8 mouse cellular contexts compared by ENCODE assay signal in the genomic region with DNA sequence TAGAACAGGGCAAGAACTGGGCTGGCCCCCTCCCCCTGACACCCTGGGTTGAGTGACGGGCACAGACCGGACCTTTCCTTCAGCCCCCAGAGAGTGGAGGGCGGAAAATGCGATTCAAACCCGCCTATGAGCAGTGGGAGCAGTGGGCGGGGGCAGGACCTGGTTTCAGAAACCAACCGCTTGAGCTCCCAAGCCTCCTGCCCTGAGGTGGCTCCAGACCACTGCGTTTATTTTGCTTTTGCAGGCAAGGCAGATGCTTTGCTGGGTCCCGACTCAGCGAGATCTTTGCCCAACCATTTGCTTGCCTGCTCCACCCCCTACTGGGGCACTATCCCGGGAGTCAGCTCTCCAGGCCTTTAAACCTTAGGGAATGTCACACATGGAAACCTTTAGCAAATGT. TPM values are rescaled to one million over a fixed set of nuclear protein-coding genes. Genes with fewer than 3 reads are reported as not detected.
DNase-seq lines count a peak whose midpoint lies in the region; ATAC-seq and TF ChIP-seq lines count a peak whose summit lies in the region.

No protein-coding gene starts in this region.

- peaks cover 38% of the 10 kb centered on the region for H3K4me1 ChIP-seq in embryonic facial prominence, embryonic 15.5 days
- H3K4me1 ChIP-seq in liver, embryonic 11.5 days (replicated peaks; ENCODE audit: control insufficient read depth, insufficient read depth, low read length) = no peaks in the 10 kb centered on the region; the same call in none of the 2 replicates

- H3K4me3 ChIP-seq in layer of hippocampus, adult 2 months = no peak overlapping the region
- peak overlapping the region; percentile 66 for H3K4me3 ChIP-seq in embryonic facial prominence, embryonic 15.5 days (replicated peaks)
- no peak overlapping the region for H3K4me3 ChIP-seq in liver, embryonic 11.5 days (ENCODE audit: low read depth, low read length)

- no peak for DNase-seq in layer of hippocampus, adult 2 months (ENCODE audit: low spot score in 2 of 2)
- no peak for DNase-seq in layer of hippocampus, adult 18-20 months (ENCODE audit: low spot score in 2 of 2)
- DNase-seq in heart, postnatal 4 days = peak; percentile 53
- DNase-seq in liver, embryonic 11.5 days (ENCODE audit: low spot score) = no peak
- DNase-seq in layer of hippocampus, postnatal 36 days = no peak

- TF ChIP-seq CTCF in layer of hippocampus, adult 2 months (conservative IDR thresholded peaks at IDR 0.05) = 0 out of 2 replicates have a peak, but pooled peaks have one; percentile 4

- peak overlapping the region; percentile 52 for H3K4me2 ChIP-seq in embryonic facial prominence, embryonic 15.5 days (replicated peaks)
- H3K4me2 ChIP-seq in liver, embryonic 11.5 days = peak overlapping the region; percentile 40

- no peak overlapping the region for H3K9ac ChIP-seq in embryonic facial prominence, embryonic 15.5 days
- H3K9ac ChIP-seq in liver, embryonic 11.5 days (ENCODE audit: low read depth, low read length) = no peak overlapping the region

- H3K27ac ChIP-seq in layer of hippocampus, adult 2 months = no peak overlapping the region
- H3K27ac ChIP-seq in embryonic facial prominence, embryonic 15.5 days (replicated peaks) = peak overlapping the region; percentile 98
- H3K27ac ChIP-seq in liver, embryonic 11.5 days (ENCODE audit: low read depth, low read length) = peak overlapping the region; percentile 25; the same call in 1 of the 2 replicates

- ATAC-seq in embryonic facial prominence, embryonic 15.5 days (ENCODE audit: insufficient number of reproducible peaks, low FRiP score, low TSS enrichment, low read depth) = peak; percentile 30; the same call in 1 of the 2 replicates
- no peak for ATAC-seq in liver, embryonic 11.5 days (replicated peaks; ENCODE audit: low FRiP score)
- no peak for ATAC-seq in CD4-positive, CD25-positive, alpha-beta regulatory T cell, adult 4 months
- ATAC-seq in erythroid progenitor cell, adult 5-6 weeks (replicated peaks; ENCODE audit: low FRiP score, poor library complexity, severe bottlenecking) = no peak

- H3K9me3 ChIP-seq in embryonic facial prominence, embryonic 15.5 days (replicated peaks) = no peaks in the 10 kb centered on the region
- H3K9me3 ChIP-seq in liver, embryonic 11.5 days (ENCODE audit: control insufficient read depth, low read length) = no peaks in the 10 kb centered on the region

- H3K36me3 ChIP-seq in embryonic facial prominence, embryonic 15.5 days = no peaks in the 10 kb centered on the region
- no peaks in the 10 kb centered on the region for H3K36me3 ChIP-seq in liver, embryonic 11.5 days (ENCODE audit: control insufficient read depth, insufficient read depth, low read length)

- under 1% methylated on average over 11 of the region's 11 CpGs for WGBS in embryonic facial prominence, embryonic 15.5 days
- 1% methylated on average over 10 of the region's 11 CpGs for WGBS in liver, embryonic 11.5 days

- peaks cover 37% of the 10 kb centered on the region for H3K27me3 ChIP-seq in embryonic facial prominence, embryonic 15.5 days
- peaks cover 91% of the 10 kb centered on the region for H3K27me3 ChIP-seq in liver, embryonic 11.5 days (replicated peaks; ENCODE audit: control insufficient read depth, insufficient read depth, low read length)

RNA-seq across cellular contexts. Expression of gene Pdgfra, which starts 2.2 kb away (rescaled TPM):
- total RNA-seq in layer of hippocampus, adult 2 months (2021) = 10 to 100 TPM; 40.4 to 40.5 TPM
- 10 to 100 TPM; 31.8 to 33.5 TPM for total RNA-seq in layer of hippocampus, adult 18-20 months (2021)
- 64.9 and 65.0 TPM in 2 replicates for polyA plus RNA-seq in embryonic facial prominence, embryonic 15.5 days (2015; fragmentation: Nextera tagmentation; extraction: Ambion mirVana)
- 10 to 100 TPM; 34.4 to 39.0 TPM for total RNA-seq in heart, postnatal 4 days (2021)
- 21.9 and 29.4 TPM in 2 replicates for polyA plus RNA-seq in liver, embryonic 11.5 days (2014; fragmentation: Nextera tagmentation; extraction: Ambion mirVana)
- polyA plus RNA-seq in CD4-positive, CD25-positive, alpha-beta regulatory T cell, adult 4 months (2017; shearing (Covaris generic)) = under 1 TPM in 1 of 2 experiments, not detected in 1; 0.66 TPM
- 10 to 100 TPM; 37.0 to 40.1 TPM for total RNA-seq in layer of hippocampus, postnatal 36 days (2021)
- total RNA-seq in erythroid progenitor cell, adult 5-6 weeks (2015; ENCODE audit: low replicate concordance) = 0.42 TPM in 1 of 2 replicates, not detected in the other
- total RNA-seq in erythroid progenitor cell, adult 5-6 weeks (2017; ENCODE audit: low replicate concordance) = 0.26 TPM in 1 of 2 replicates, not detected in the other

Comparison
In these comparisons a context has a peak if more than half of its experiments do, and no peak if none do; other contexts are left out.
1. RNA of gene Pdgfra, which starts 2.2 kb away (total RNA-seq): 40.4 to 40.5 TPM in layer of hippocampus, adult 2 months, 37.0 to 40.1 TPM in layer of hippocampus, postnatal 36 days, 34.4 to 39.0 TPM in heart, postnatal 4 days and 31.8 to 33.5 TPM in layer of hippocampus, adult 18-20 months; 0.26 to 0.42 TPM in erythroid progenitor cell, adult 5-6 weeks; every median in the first group is over 10 times any median in the second.